8 mouse cellular contexts compared by ENCODE assay signal in the genomic region with DNA sequence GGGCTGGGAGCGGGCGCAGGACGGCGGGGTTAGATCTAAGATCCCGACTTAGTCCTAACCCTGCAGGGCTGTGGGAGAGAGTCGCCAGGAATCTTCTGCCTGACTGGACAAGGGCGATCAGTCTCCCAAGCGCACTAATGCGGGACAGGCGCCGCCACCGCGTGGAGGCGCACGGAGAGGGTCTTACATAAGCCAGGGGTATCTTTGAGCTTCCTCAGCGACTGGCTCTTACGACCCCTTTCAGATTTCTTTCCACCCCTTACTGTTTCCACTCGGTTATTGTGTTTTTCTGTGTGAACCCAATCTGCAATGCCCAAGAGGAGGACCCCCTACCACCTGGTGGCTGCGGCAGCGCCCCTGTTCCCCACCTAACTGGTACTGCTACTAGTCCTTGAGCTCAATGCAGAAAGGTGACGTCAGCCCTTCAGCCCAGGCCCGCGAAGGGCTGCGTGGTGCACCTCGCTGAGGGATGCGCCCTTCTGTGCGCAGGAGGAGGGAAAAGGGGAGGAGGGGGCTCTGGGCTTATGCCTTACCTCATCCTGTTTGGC. TPM values are rescaled to one million over a fixed set of nuclear protein-coding genes. Genes with fewer than 3 reads are reported as not detected.
DNase-seq lines count a peak whose midpoint lies in the region; ATAC-seq and TF ChIP-seq lines count a peak whose summit lies in the region.

No protein-coding gene starts in this region.

- intact Hi-C loops in left cerebral cortex, postnatal 4 days (cut with DNase I): no loop called here

- no peaks in the 10 kb centered on the region for H3K36me3 ChIP-seq in midbrain, embryonic 12.5 days
- H3K36me3 ChIP-seq in stomach, postnatal 0 days (ENCODE audit: control insufficient read depth, insufficient read depth, low read length): no peaks in the 10 kb centered on the region

- 0 out of 2 replicates have a peak overlapping the region, but pooled peaks have one; percentile 35 for H3K27ac ChIP-seq in midbrain, embryonic 12.5 days (replicated peaks)
- 0 out of 2 replicates have a peak overlapping the region, but pooled peaks have one; percentile 1 for H3K27ac ChIP-seq in stomach, postnatal 0 days (replicated peaks)

- 19% methylated on average over 27 of the region's 27 CpGs for WGBS in midbrain, embryonic 12.5 days
- WGBS in stomach, postnatal 0 days: 9% methylated on average over 27 of the region's 27 CpGs

- no peak for TF ChIP-seq EP300 in stomach, postnatal 0 days (optimal IDR thresholded peaks at IDR 0.05)

- DNase-seq in CD4-positive, CD25-positive, alpha-beta regulatory T cell, adult 2 months (ENCODE audit: low read depth, low spot score): peak; percentile 0
- DNase-seq in embryo, embryonic 11.5 days (ENCODE audit: low read depth, low spot score): peak; percentile 36
- DNase-seq in kidney, adult 11 months: peak; percentile 25
- peak; percentile 58 for DNase-seq in left cerebral cortex, postnatal 4 days
- peak; percentile 31 for DNase-seq in stomach, postnatal 0 days (ENCODE audit: low spot score)

- H3K4me1 ChIP-seq in midbrain, embryonic 12.5 days: 0 out of 2 replicates have a peak, but pooled peaks cover 2% of the 10 kb centered on the region
- no peaks in the 10 kb centered on the region for H3K4me1 ChIP-seq in stomach, postnatal 0 days (replicated peaks; ENCODE audit: control insufficient read depth, insufficient read depth)

- H3K9me3 ChIP-seq in midbrain, embryonic 12.5 days: no peaks in the 10 kb centered on the region
- H3K9me3 ChIP-seq in stomach, postnatal 0 days (ENCODE audit: control insufficient read depth, low read length): no peaks in the 10 kb centered on the region

- H3K27me3 ChIP-seq in midbrain, embryonic 12.5 days: no peaks in the 10 kb centered on the region
- no peaks in the 10 kb centered on the region for H3K27me3 ChIP-seq in stomach, postnatal 0 days (ENCODE audit: control insufficient read depth, insufficient read depth, low read length)

- peak overlapping the region; percentile 50 for H3K4me3 ChIP-seq in midbrain, embryonic 12.5 days
- H3K4me3 ChIP-seq in stomach, postnatal 0 days (ENCODE audit: low read depth, low read length): peak overlapping the region; percentile 47

- TF ChIP-seq CTCF in stomach, postnatal 0 days (IDR thresholded peaks at IDR 0.05; ENCODE audit: low read depth): peak; percentile 42

- ATAC-seq in CD4-positive, CD25-positive, alpha-beta regulatory T cell, adult 4 months: no peak
- peak; percentile 59 for ATAC-seq in granulocyte monocyte progenitor cell, adult 5-6 weeks (replicated peaks; ENCODE audit: poor library complexity, severe bottlenecking)
- peak; percentile 80 for ATAC-seq in midbrain, embryonic 12.5 days (ENCODE audit: low FRiP score, low read depth)
- peak; percentile 77 for ATAC-seq in stomach, postnatal 0 days (ENCODE audit: low FRiP score, low TSS enrichment)

- peak overlapping the region; percentile 57 for H3K9ac ChIP-seq in midbrain, embryonic 12.5 days (replicated peaks)
- peak overlapping the region; percentile 60 for H3K9ac ChIP-seq in stomach, postnatal 0 days (ENCODE audit: low read length)

- H3K4me2 ChIP-seq in midbrain, embryonic 12.5 days (replicated peaks): peak overlapping the region; percentile 56
- peak overlapping the region; percentile 64 for H3K4me2 ChIP-seq in stomach, postnatal 0 days (replicated peaks; ENCODE audit: low read depth)

RNA-seq across cellular contexts. Expression of a gene that starts 0.8 kb away (rescaled TPM):
- polyA plus RNA-seq in CD4-positive, CD25-positive, alpha-beta regulatory T cell, adult 4 months (2017; shearing (Covaris generic)): not detected
- total RNA-seq in granulocyte monocyte progenitor cell, adult 5-6 weeks (2014; fragmentation: Nextera tagmentation): not detected in 2 replicates
- not detected in 2 replicates for total RNA-seq in granulocyte monocyte progenitor cell, adult 5-6 weeks (2017)
- 100 to 1,000 TPM; 388 to 395 TPM for total RNA-seq in left cerebral cortex, postnatal 4 days (2021)
- 76.7 and 93.1 TPM in 2 replicates for polyA plus RNA-seq in midbrain, embryonic 12.5 days (2016; fragmentation: Nextera tagmentation; extraction: Ambion mirVana)
- 72.6 and 80.2 TPM in 2 replicates for polyA plus RNA-seq in stomach, postnatal 0 days (2015; fragmentation: Nextera tagmentation; extraction: Ambion mirVana)

Comparison
In these comparisons a context has a peak if more than half of its experiments do, and no peak if none do; other contexts are left out.
1. DNase-seq: peak in every context shown above with its lines; median percentile 58 in left cerebral cortex, postnatal 4 days; 36 in embryo, embryonic 11.5 days; 31 in stomach, postnatal 0 days; 25 in kidney, adult 11 months; 0 in CD4-positive, CD25-positive, alpha-beta regulatory T cell, adult 2 months.
2. RNA of a gene that starts 0.8 kb away (polyA plus RNA-seq): 76.7 to 93.1 TPM in midbrain, embryonic 12.5 days and 72.6 to 80.2 TPM in stomach, postnatal 0 days; not detected in CD4-positive, CD25-positive, alpha-beta regulatory T cell, adult 4 months; every median in the first group is over 10 times any median in the second.